Mouse (Mus musculus) spleen, adult 2 months (tissue): ENCODE measurements at regions not wholly inside any gene's neighbourhood (a gene's known extent, or its start where the extent isn't known, plus 50 kb on each side); places are given as distances from the start of the nearest gene placed in this dataset.

Experiments used
- CTCF ChIP-seq: fragments of 200-500 bp; IDR thresholded peaks from 2 replicates; pipeline ENCODE4 v1.5.1; 2011; ENCODE audit warnings: mild to moderate bottlenecking, inconsistent platforms; ENCODE audit not compliant: insufficient read depth, insufficient read length, insufficient replicate concordance; ENCODE audit errors: extremely low read depth
- POLR2A ChIP-seq: fragments of 200-500 bp; IDR thresholded peaks from 2 replicates; pipeline ENCODE4 v1.6.1; 2011; ENCODE audit warnings: low read depth, low read length, inconsistent platforms

GRCm38 (mm10) chr14:16146811-16147210 is 102.3 kb upstream of the Ngly1 start:
- TF ChIP-seq CTCF (no peak), POLR2A (no peak)
